Mouse (Mus musculus): ENCODE results near the gene Apoa4.

Apoa4 gene

GRCm38 (mm10) chr9:46240526-46241153, at the start of gene Apoa4:
Gene Apoa4 (plus strand): TSS chr9:46240696.
- peak; percentile 37 for DNase-seq

- DNase-seq, result no peak
Observed at GRCm38 (mm10) chr9:46191234-46191633, 49.3 kb upstream of the Apoa4 start.

- peak; percentile 60 for DNase-seq
Observed at GRCm38 (mm10) chr9:46191644-46192043, 48.9 kb upstream of the Apoa4 start.

- no peak for DNase-seq
Observed at GRCm38 (mm10) chr9:46192642-46193041, 47.9 kb upstream of the Apoa4 start.

- DNase-seq, result no peak
Observed at GRCm38 (mm10) chr9:46194809-46195208, 45.7 kb upstream of the Apoa4 start.

GRCm38 (mm10) chr9:46196699-46197169, 43.8 kb upstream of the Apoa4 start:
- peak; percentile 31 for DNase-seq

- no peak for DNase-seq
Observed at GRCm38 (mm10) chr9:46198461-46198860, 42.0 kb upstream of the Apoa4 start.

GRCm38 (mm10) chr9:46198936-46199335, 41.6 kb upstream of the Apoa4 start:
- DNase-seq, result no peak

- DNase-seq, result no peak
Observed at GRCm38 (mm10) chr9:46199609-46200008, 40.9 kb upstream of the Apoa4 start.

- peak; percentile 78 for DNase-seq
Observed at GRCm38 (mm10) chr9:46206834-46207500, 33.5 kb upstream of the Apoa4 start.

GRCm38 (mm10) chr9:46207501-46207869, 33.0 kb upstream of the Apoa4 start:
- no peak for DNase-seq

GRCm38 (mm10) chr9:46208401-46208974, 32.0 kb upstream of the Apoa4 start:
- no peak for DNase-seq

- DNase-seq, result no peak
Observed at GRCm38 (mm10) chr9:46210473-46210872, 30.0 kb upstream of the Apoa4 start.

- no peak for DNase-seq
Observed at GRCm38 (mm10) chr9:46214276-46214675, 26.2 kb upstream of the Apoa4 start.

GRCm38 (mm10) chr9:46214946-46215337, 25.6 kb upstream of the Apoa4 start:
- no peak for DNase-seq

GRCm38 (mm10) chr9:46215338-46216322, 24.9 kb upstream of the Apoa4 start:
- no peak for DNase-seq

- DNase-seq, result no peak
Observed at GRCm38 (mm10) chr9:46216744-46217470, 23.6 kb upstream of the Apoa4 start.

- no peak for DNase-seq
Observed at GRCm38 (mm10) chr9:46218176-46218575, 22.3 kb upstream of the Apoa4 start.

- no peak for DNase-seq
Observed at GRCm38 (mm10) chr9:46223090-46223489, 17.4 kb upstream of the Apoa4 start.

- DNase-seq, result no peak
Observed at GRCm38 (mm10) chr9:46224101-46224500, 16.4 kb upstream of the Apoa4 start.

- DNase-seq, result no peak
Observed at GRCm38 (mm10) chr9:46224945-46225660, 15.4 kb upstream of the Apoa4 start.
